In the genomic region with DNA sequence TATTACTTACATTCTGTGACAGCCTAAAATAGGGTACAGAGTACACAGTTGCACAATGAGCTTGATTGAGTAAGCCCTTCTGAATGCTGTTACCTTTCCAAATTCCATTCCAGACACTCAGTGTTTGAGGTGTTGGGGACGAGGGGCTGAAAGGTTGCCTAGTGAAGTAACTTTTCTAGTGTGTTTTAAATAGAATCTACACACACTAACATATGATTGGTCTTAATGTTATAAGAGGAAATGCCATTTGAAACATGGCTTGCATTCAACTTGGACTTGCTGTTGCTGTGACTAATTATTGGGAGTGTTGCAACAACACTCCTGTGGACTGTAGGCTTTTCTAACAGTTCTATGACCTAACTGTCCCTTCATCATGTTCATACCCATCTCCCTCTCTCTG, we compare ENCODE assay signal across 13 mouse cellular contexts.
DNase-seq lines count a peak whose midpoint lies in the region; ATAC-seq and TF ChIP-seq lines count a peak whose summit lies in the region.
"Had no signal": no experiment of that assay in that cellular context is flagged by ENCODE, and none has a peak within 500 bp of the region (broad histone marks: within the 10 kb centered on the region; RNA-seq: fewer than 3 reads in every experiment).

No protein-coding gene starts in this region.

- H3K36me3 ChIP-seq in liver, adult 2 months (ENCODE audit: control insufficient read depth, insufficient read depth, low read length) = peaks cover 14% of the 10 kb centered on the region; the same call in 1 of the 2 replicates
- peaks cover 9% of the 10 kb centered on the region; the same call in 1 of the 2 replicates for H3K36me3 ChIP-seq in heart, embryonic 16.5 days (ENCODE audit: control insufficient read depth, insufficient read depth)

- no peaks in the 10 kb centered on the region for H3K9me3 ChIP-seq in heart, embryonic 16.5 days (replicated peaks; ENCODE audit: control insufficient read depth, low read length)
- H3K9me3 ChIP-seq: hindbrain, embryonic 10.5 days; megakaryocyte, embryonic 14.5 days; neural tube, embryonic 13.5 days had no signal

- peak; percentile 100 for DNase-seq in liver, adult 2 months (ENCODE audit: extremely low read depth, low read depth, low spot score)
- DNase-seq in liver = no peak
- peak; percentile 42 for DNase-seq in lung, adult 2 months
- no peak for DNase-seq in thymus, postnatal 0 days (ENCODE audit: low spot score)
- no peak for DNase-seq in spleen, postnatal 14 days (ENCODE audit: low spot score in 2 of 2)
- no peak for DNase-seq in cerebellum, postnatal 25 days
- DNase-seq in left cerebral cortex, adult 18-20 months (ENCODE audit: low spot score in 2 of 2) = no peak
- DNase-seq: cerebellum, adult 11-12 months; right cerebral cortex, postnatal 4 days had no signal

- H3K4me3 ChIP-seq in liver, adult 2 months (ENCODE audit: insufficient read depth, low read depth, low read length) = no peak overlapping the region
- H3K4me3 ChIP-seq in heart, embryonic 16.5 days (ENCODE audit: low read length) = no peak overlapping the region
- no peak overlapping the region for H3K4me3 ChIP-seq in lung, adult 2 months (replicated peaks; ENCODE audit: extremely low read depth, low read depth, low read length)
- H3K4me3 ChIP-seq: hindbrain, embryonic 10.5 days; megakaryocyte, embryonic 14.5 days; neural tube, embryonic 13.5 days had no signal

- peaks cover 42% of the 10 kb centered on the region for H3K4me1 ChIP-seq in liver, adult 2 months (ENCODE audit: control insufficient read depth, insufficient read depth, low read length)
- peaks cover 63% of the 10 kb centered on the region for H3K4me1 ChIP-seq in heart, embryonic 16.5 days (ENCODE audit: control insufficient read depth, insufficient read depth, low read length)
- peaks cover 18% of the 10 kb centered on the region for H3K4me1 ChIP-seq in lung, adult 2 months (ENCODE audit: control insufficient read depth, insufficient read depth, low read length)

- no peak for TF ChIP-seq POLR2A in liver, adult 2 months (IDR thresholded peaks at IDR 0.05; ENCODE audit: extremely low read depth, insufficient read depth, low read length)
- no peak for TF ChIP-seq POLR2A in lung, adult 2 months (IDR thresholded peaks at IDR 0.05; ENCODE audit: borderline replicate concordance, extremely low read depth, low read depth, low read length)

- TF ChIP-seq CTCF in liver, adult 2 months (IDR thresholded peaks at IDR 0.05; ENCODE audit: low read depth, low read length) = no peak
- no peak for TF ChIP-seq CTCF in lung, adult 2 months (IDR thresholded peaks at IDR 0.05; ENCODE audit: insufficient read depth, low read length)

- no peak overlapping the region for H3K4me2 ChIP-seq in heart, embryonic 16.5 days (ENCODE audit: low read depth, low read length)
- H3K4me2 ChIP-seq: neural tube, embryonic 13.5 days had no signal

- no peak overlapping the region for H3K9ac ChIP-seq in liver, adult 2 months (ENCODE audit: low read depth, low read length)
- H3K9ac ChIP-seq in heart, embryonic 16.5 days (ENCODE audit: low read length) = no peak overlapping the region
- H3K9ac ChIP-seq: neural tube, embryonic 13.5 days had no signal

- H3K27ac ChIP-seq in liver, adult 2 months (replicated peaks; ENCODE audit: insufficient read depth, low read depth, low read length) = peak overlapping the region; percentile 49
- H3K27ac ChIP-seq in heart, embryonic 16.5 days (ENCODE audit: low read length) = peak overlapping the region; percentile 97
- H3K27ac ChIP-seq: hindbrain, embryonic 10.5 days; neural tube, embryonic 13.5 days had no signal

- H3K79me2 ChIP-seq in liver, adult 2 months (ENCODE audit: control insufficient read depth, insufficient read depth, low read length) = peaks cover 13% of the 10 kb centered on the region; the same call in 1 of the 2 replicates

- peak; percentile 46 for ATAC-seq in heart, embryonic 16.5 days (replicated peaks; ENCODE audit: extremely low read depth, insufficient read depth, low FRiP score)

- H3K27me3 ChIP-seq in liver, adult 2 months (ENCODE audit: control insufficient read depth, insufficient read depth, low read length) = no peaks in the 10 kb centered on the region
- H3K27me3 ChIP-seq in heart, embryonic 16.5 days (ENCODE audit: control insufficient read depth, insufficient read depth, low read length) = no peaks in the 10 kb centered on the region
- H3K27me3 ChIP-seq: megakaryocyte, embryonic 14.5 days; neural tube, embryonic 13.5 days had no signal

- WGBS in liver, adult 2 months = 14% methylated on average over 1 of the region's 1 CpGs
- 32% methylated on average over 1 of the region's 1 CpGs for WGBS in heart, embryonic 16.5 days
- 42% methylated on average over 1 of the region's 1 CpGs for WGBS in lung, adult 2 months

Comparison
In these comparisons a context has a peak if more than half of its experiments do, and no peak if none do; other contexts are left out.
1. DNase-seq: peak in liver, adult 2 months (single experiment) and lung, adult 2 months (single experiment); none in liver (single experiment), thymus, postnatal 0 days (single experiment), spleen, postnatal 14 days (0 of 2), cerebellum, postnatal 25 days (0 of 2) and left cerebral cortex, adult 18-20 months (0 of 2).